Mouse (Mus musculus): ENCODE data around the gene Prpf6. TPM values are rescaled to one million over a fixed set of nuclear protein-coding genes. Genes with fewer than 3 reads are reported as not detected.

The Prpf6 gene
- polyA plus RNA-seq, 1 experiment from 2014 or later: 33.6 TPM

- Histone ChIP-seq H3K4me3 (replicated peaks) (peak overlapping the region; percentile 78), H3K4me1 (replicated peaks) (peaks cover 78% of the 10 kb centered on the region), H3K36me3 (peaks cover 16% of the 10 kb centered on the region), H3K4me2 (peak overlapping the region; percentile 97), H3K27ac (peak overlapping the region; percentile 95), H3K9ac (peak overlapping the region; percentile 90), H3K27me3 (no peaks in the 10 kb centered on the region), H3K9me3 (replicated peaks) (no peaks in the 10 kb centered on the region)
- DNase-seq (peak; percentile 0), ATAC-seq (ENCODE audit: low read depth) (no peak)
- 74% methylated on average over 5 of the region's 5 CpGs for WGBS (ENCODE audit: insufficient replicate concordance)
Measured at GRCm38 (mm10) chr2:181580131-181580772, 11.4 kb upstream of the Prpf6 start.

GRCm38 (mm10) chr2:181581016-181581401, 10.7 kb upstream of the Prpf6 start:
- Histone ChIP-seq H3K4me2 (peak overlapping the region; percentile 97), H3K4me1 (replicated peaks) (peaks cover 72% of the 10 kb centered on the region), H3K27ac (peak overlapping the region; percentile 95), H3K9ac (peak overlapping the region; percentile 90), H3K9me3 (replicated peaks) (no peaks in the 10 kb centered on the region), H3K4me3 (replicated peaks) (peak overlapping the region; percentile 78), H3K36me3 (peaks cover 24% of the 10 kb centered on the region), H3K27me3 (no peaks in the 10 kb centered on the region)
- DNase-seq (peak; percentile 78), ATAC-seq (ENCODE audit: low read depth) (peak; percentile 75)
- 1% methylated on average over 11 of the region's 11 CpGs for WGBS (ENCODE audit: insufficient replicate concordance)

- peak; percentile 79 for DNase-seq
Measured at GRCm38 (mm10) chr2:181581402-181582120, 10.1 kb upstream of the Prpf6 start.

GRCm38 (mm10) chr2:181582358-181582757, 9.3 kb upstream of the Prpf6 start:
- no peaks in the 10 kb centered on the region for H3K9me3 ChIP-seq (replicated peaks)
- peaks cover 59% of the 10 kb centered on the region for H3K4me1 ChIP-seq (replicated peaks)
- H3K4me3 ChIP-seq (replicated peaks): peak overlapping the region; percentile 78; the same call in 1 of the 2 replicates
- H3K9ac ChIP-seq: 0 out of 2 replicates have a peak overlapping the region, but pooled peaks have one; percentile 90
- H3K27ac ChIP-seq: peak overlapping the region; percentile 30
- ATAC-seq (ENCODE audit: low read depth) (no peak), DNase-seq (no peak)
- H3K4me2 ChIP-seq: peak overlapping the region; percentile 97
- 88% methylated on average over 2 of the region's 2 CpGs for WGBS (ENCODE audit: insufficient replicate concordance)
- H3K36me3 ChIP-seq: peaks cover 36% of the 10 kb centered on the region
- H3K27me3 ChIP-seq: no peaks in the 10 kb centered on the region

More at GRCm38 (mm10) chr2:181581402-181582120, 10.1 kb upstream of the Prpf6 start:
- ATAC-seq (ENCODE audit: low read depth): peak; percentile 78
- H3K4me3 ChIP-seq (replicated peaks): peak overlapping the region; percentile 78
- peaks cover 29% of the 10 kb centered on the region for H3K36me3 ChIP-seq
- H3K9ac ChIP-seq: peak overlapping the region; percentile 90
- H3K27me3 ChIP-seq: no peaks in the 10 kb centered on the region
- peak overlapping the region; percentile 97 for H3K4me2 ChIP-seq
- peaks cover 67% of the 10 kb centered on the region for H3K4me1 ChIP-seq (replicated peaks)
- H3K9me3 ChIP-seq (replicated peaks): no peaks in the 10 kb centered on the region
- WGBS (ENCODE audit: insufficient replicate concordance): under 1% methylated on average over 49 of the region's 49 CpGs
- H3K27ac ChIP-seq: peak overlapping the region; percentile 95

- Histone ChIP-seq H3K27me3 (no peaks in the 10 kb centered on the region), H3K4me2 (no peak overlapping the region), H3K9ac (no peak overlapping the region), H3K9me3 (replicated peaks) (no peaks in the 10 kb centered on the region), H3K4me3 (replicated peaks) (no peak overlapping the region), H3K4me1 (replicated peaks) (peaks cover 53% of the 10 kb centered on the region), H3K27ac (0 out of 2 replicates have a peak overlapping the region, but pooled peaks have one; percentile 30), H3K36me3 (peaks cover 40% of the 10 kb centered on the region)
- DNase-seq (peak; percentile 0), ATAC-seq (ENCODE audit: low read depth) (no peak)
- 84% methylated on average over 1 of the region's 1 CpGs for WGBS (ENCODE audit: insufficient replicate concordance)
Measured at GRCm38 (mm10) chr2:181582939-181583338, 8.7 kb upstream of the Prpf6 start.

GRCm38 (mm10) chr2:181583460-181584257, 8.0 kb upstream of the Prpf6 start:
- H3K27me3 ChIP-seq: no peaks in the 10 kb centered on the region
- no peaks in the 10 kb centered on the region for H3K9me3 ChIP-seq (replicated peaks)
- ATAC-seq (ENCODE audit: low read depth) (no peak), DNase-seq (no peak)
- peaks cover 46% of the 10 kb centered on the region for H3K4me1 ChIP-seq (replicated peaks)
- no peak overlapping the region for H3K4me3 ChIP-seq (replicated peaks)
- H3K4me2 ChIP-seq: no peak overlapping the region
- H3K36me3 ChIP-seq: peaks cover 47% of the 10 kb centered on the region
- H3K9ac ChIP-seq: 0 out of 2 replicates have a peak overlapping the region, but pooled peaks have one; percentile 3
- H3K27ac ChIP-seq: no peak overlapping the region
- 66% methylated on average over 3 of the region's 3 CpGs for WGBS (ENCODE audit: insufficient replicate concordance)

GRCm38 (mm10) chr2:181584411-181584942, 7.2 kb upstream of the Prpf6 start, which contains the start of gene Uckl1:
Uckl1 (minus strand) TSS chr2:181584892.
- H3K4me2 ChIP-seq: no peak within 1 kb of the TSS
- no peak for DNase-seq
- H3K9me3 ChIP-seq (replicated peaks): no peaks in the 10 kb centered on the region
- no peaks in the 10 kb centered on the region for H3K27me3 ChIP-seq
- H3K36me3 ChIP-seq: peaks cover 55% of the 10 kb centered on the region
- no peak within 1 kb of the TSS for H3K27ac ChIP-seq
- WGBS (ENCODE audit: insufficient replicate concordance): 75% methylated on average over 4 of the region's 4 CpGs
- ATAC-seq (ENCODE audit: low read depth): no peak
- 0 out of 2 replicates have a peak within 1 kb of the TSS, but pooled peaks have one; percentile 3 for H3K9ac ChIP-seq
- H3K4me1 ChIP-seq (replicated peaks): peaks cover 38% of the 10 kb centered on the region
- H3K4me3 ChIP-seq (replicated peaks): no peak within 1 kb of the TSS

- ATAC-seq (ENCODE audit: low read depth) (no peak), DNase-seq (no peak)
- Histone ChIP-seq H3K27me3 (no peaks in the 10 kb centered on the region), H3K36me3 (peaks cover 66% of the 10 kb centered on the region), H3K27ac (no peak overlapping the region), H3K9me3 (replicated peaks) (no peaks in the 10 kb centered on the region), H3K4me3 (replicated peaks) (no peak overlapping the region), H3K4me1 (replicated peaks) (peaks cover 33% of the 10 kb centered on the region), H3K9ac (no peak overlapping the region), H3K4me2 (no peak overlapping the region)
- 73% methylated on average over 5 of the region's 5 CpGs for WGBS (ENCODE audit: insufficient replicate concordance)
Measured at GRCm38 (mm10) chr2:181585506-181585905, 6.2 kb upstream of the Prpf6 start.

- Histone ChIP-seq H3K4me1 (replicated peaks) (peaks cover 35% of the 10 kb centered on the region), H3K9ac (no peak overlapping the region), H3K27ac (no peak overlapping the region), H3K9me3 (replicated peaks) (no peaks in the 10 kb centered on the region), H3K4me2 (no peak overlapping the region), H3K4me3 (replicated peaks) (no peak overlapping the region), H3K36me3 (peaks cover 67% of the 10 kb centered on the region), H3K27me3 (no peaks in the 10 kb centered on the region)
- ATAC-seq (ENCODE audit: low read depth): no peak
- no peak for DNase-seq
- WGBS (ENCODE audit: insufficient replicate concordance): 84% methylated on average over 3 of the region's 3 CpGs
Measured at GRCm38 (mm10) chr2:181586124-181586523, 5.5 kb upstream of the Prpf6 start.

GRCm38 (mm10) chr2:181587796-181588195, 3.9 kb upstream of the Prpf6 start:
- DNase-seq: no peak
- WGBS (ENCODE audit: insufficient replicate concordance): 75% methylated on average over 6 of the region's 6 CpGs
- H3K36me3 ChIP-seq: peaks cover 67% of the 10 kb centered on the region

More at GRCm38 (mm10) chr2:181587796-181588195, 3.9 kb upstream of the Prpf6 start:
- Histone ChIP-seq H3K9me3 (replicated peaks) (no peaks in the 10 kb centered on the region), H3K4me3 (replicated peaks) (no peak overlapping the region), H3K9ac (no peak overlapping the region), H3K27me3 (no peaks in the 10 kb centered on the region), H3K27ac (no peak overlapping the region), H3K4me2 (no peak overlapping the region), H3K4me1 (replicated peaks) (peaks cover 37% of the 10 kb centered on the region)
- no peak for ATAC-seq (ENCODE audit: low read depth)
